Mouse (Mus musculus): ENCODE measurements around the gene Foxg1.

Foxg1 gene

GRCm38 (mm10) chr12:49385631-49385990 is 3.2 kb downstream of the Foxg1 start:
- no peak for DNase-seq (ENCODE audit: low read depth)

- DNase-seq (ENCODE audit: low read depth): no peak
Measured at GRCm38 (mm10) chr12:49386081-49386805, 3.8 kb downstream of the Foxg1 start.

GRCm38 (mm10) chr12:49387856-49388598 is 5.6 kb downstream of the Foxg1 start:
- DNase-seq (ENCODE audit: low read depth): no peak

GRCm38 (mm10) chr12:49389666-49390065 is 7.2 kb downstream of the Foxg1 start:
- no peak for DNase-seq (ENCODE audit: low read depth)

GRCm38 (mm10) chr12:49390257-49390656 is 7.8 kb downstream of the Foxg1 start:
- DNase-seq (ENCODE audit: low read depth): no peak

- DNase-seq (ENCODE audit: low read depth): no peak
Measured at GRCm38 (mm10) chr12:49390926-49391304, 8.5 kb downstream of the Foxg1 start.

GRCm38 (mm10) chr12:49391305-49392040 is 9.0 kb downstream of the Foxg1 start:
- DNase-seq (ENCODE audit: low read depth): no peak

- DNase-seq (ENCODE audit: low read depth): no peak
Measured at GRCm38 (mm10) chr12:49392041-49392390, 9.6 kb downstream of the Foxg1 start.

- DNase-seq (ENCODE audit: low read depth): no peak
Measured at GRCm38 (mm10) chr12:49392876-49393275, 10.4 kb downstream of the Foxg1 start.

GRCm38 (mm10) chr12:49393639-49394038 is 11.2 kb downstream of the Foxg1 start:
- no peak for DNase-seq (ENCODE audit: low read depth)

- no peak for DNase-seq (ENCODE audit: low read depth)
Measured at GRCm38 (mm10) chr12:49394181-49394580, 11.7 kb downstream of the Foxg1 start.

- no peak for DNase-seq (ENCODE audit: low read depth)
Measured at GRCm38 (mm10) chr12:49394836-49395235, 12.4 kb downstream of the Foxg1 start.

GRCm38 (mm10) chr12:49395969-49396368 is 13.5 kb downstream of the Foxg1 start:
- no peak for DNase-seq (ENCODE audit: low read depth)

GRCm38 (mm10) chr12:49396776-49397175 is 14.3 kb downstream of the Foxg1 start:
- no peak for DNase-seq (ENCODE audit: low read depth)

- no peak for DNase-seq (ENCODE audit: low read depth)
Measured at GRCm38 (mm10) chr12:49397443-49398162, 15.1 kb downstream of the Foxg1 start.

GRCm38 (mm10) chr12:49398163-49398540 is 15.7 kb downstream of the Foxg1 start:
- DNase-seq (ENCODE audit: low read depth): no peak

- DNase-seq (ENCODE audit: low read depth): no peak
Measured at GRCm38 (mm10) chr12:49398636-49399035, 16.2 kb downstream of the Foxg1 start.

GRCm38 (mm10) chr12:49399611-49400010 is 17.2 kb downstream of the Foxg1 start:
- no peak for DNase-seq (ENCODE audit: low read depth)

- no peak for DNase-seq (ENCODE audit: low read depth)
Measured at GRCm38 (mm10) chr12:49400036-49400852, 17.8 kb downstream of the Foxg1 start.

GRCm38 (mm10) chr12:49400853-49401118 is 18.3 kb downstream of the Foxg1 start:
- no peak for DNase-seq (ENCODE audit: low read depth)

GRCm38 (mm10) chr12:49401119-49401795 is 18.8 kb downstream of the Foxg1 start:
- no peak for DNase-seq (ENCODE audit: low read depth)

Measured in fibroblast of lung, adult 2 months (primary cell).